Mouse (Mus musculus) liver, embryonic 16.5 days (tissue): Measurements from ENCODE around the gene Supt20. TPM values are rescaled to one million over a fixed set of nuclear protein-coding genes. Genes with fewer than 3 reads are reported as not detected.
A peak's percentile ranks its signal among the peaks of the same experiment; 100 is the strongest.
"Not testable (repeated sequence)": the region's sequence is repeated elsewhere in the genome, so short reads cannot be mapped to it uniquely, and the experiment has no call there.

Source experiments
- ATAC-seq: fragments of 200-750 bp; cut with Nextera tagmentation; 2 replicates; pipeline ENCODE4 v1.8.0; 2017; ENCODE audit warnings: low read depth, mild to moderate bottlenecking, moderate number of reproducible peaks, moderate library complexity
- H3K27ac ChIP-seq: fragments of 300-500 bp; sonication (generic); 2 replicates; pipeline ENCODE4 v1.5.1; 2014; ENCODE audit warnings: mild to moderate bottlenecking, low read length
- H3K27me3 ChIP-seq: fragments of 300-500 bp; sonication (generic); 2 replicates; pipeline ENCODE4 v1.6.1; 2014; ENCODE audit warnings: low read depth, low read length, mixed read lengths; ENCODE audit not compliant: control insufficient read depth, insufficient read depth
- H3K36me3 ChIP-seq: fragments of 300-500 bp; sonication (generic); 2 replicates; pipeline ENCODE4 v1.6.1; 2014; ENCODE audit warnings: mild to moderate bottlenecking; ENCODE audit not compliant: control insufficient read depth, insufficient read depth
- H3K4me1 ChIP-seq: fragments of 300-500 bp; sonication (generic); 2 replicates; pipeline ENCODE4 v1.6.1; 2014; ENCODE audit warnings: low read depth, low read length, mixed read lengths; ENCODE audit not compliant: control insufficient read depth
- H3K4me2 ChIP-seq: fragments of 300-500 bp; sonication (generic); 2 replicates; pipeline ENCODE4 v1.6.1; 2014; ENCODE audit warnings: low read depth, low read length, mixed read lengths
- H3K4me3 ChIP-seq: fragments of 300-500 bp; sonication (generic); 2 replicates; pipeline ENCODE4 v1.5.1; 2014; ENCODE audit warnings: low read depth, mild to moderate bottlenecking, low read length
- H3K9ac ChIP-seq: fragments of 300-500 bp; sonication (generic); 2 replicates; pipeline ENCODE4 v1.6.1; 2014; ENCODE audit warnings: low read depth, low read length
- H3K9me3 ChIP-seq: fragments of 300-500 bp; sonication (generic); replicated peaks from 2 replicates; pipeline ENCODE4 v1.6.1; 2016; ENCODE audit warnings: low read length; ENCODE audit not compliant: control insufficient read depth
- WGBS: fragments of 180-500 bp; shearing (Covaris S2); extraction: QIAGEN DNeasy Blood & Tissue Kit; methylation state at CpG from one replicate; pipeline ENCODE4 v1.1.7; 2014; ENCODE audit not compliant: insufficient replicate concordance; 5-methylcytosine and 5-hydroxymethylcytosine counted together
- polyA plus RNA-seq: library from polyadenylated mRNA; unstranded; fragments of >200 nt; fragmentation: Nextera tagmentation; extraction: Ambion mirVana; gene quantifications from 2 replicates; pipeline ENCODE4 v1.2.1, GENCODE M21; 2015

The Supt20 gene
- polyA plus RNA-seq, 1 experiment from 2014 or later, result 30.2 TPM

GRCm38 (mm10) chr3:54687245-54687644, 5.4 kb upstream of the Supt20 start:
- WGBS, result 57% methylated on average over 2 of the region's 2 CpGs
- H3K9ac ChIP-seq, result no peak overlapping the region

DNA sequence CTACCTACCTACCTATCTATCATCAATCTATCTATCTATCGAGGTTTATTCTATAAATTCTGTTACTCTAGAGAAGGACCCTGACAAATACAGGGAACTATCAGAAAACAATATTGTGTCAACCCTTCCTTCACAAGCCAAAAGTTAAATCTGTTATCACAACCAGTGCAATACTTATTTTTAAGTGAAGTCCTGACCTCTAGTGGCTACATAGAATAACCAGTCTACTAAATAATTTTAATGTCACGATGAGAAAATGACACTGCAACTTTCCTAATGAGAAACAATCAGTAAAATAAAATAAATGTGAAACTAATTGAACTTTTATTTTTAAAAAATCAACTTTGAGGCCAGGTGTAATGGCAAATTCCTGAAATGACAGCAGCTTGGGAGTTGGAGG, 3.5 kb upstream of the Supt20 start:
- H3K4me2 ChIP-seq, result no peak overlapping the region
- H3K27ac ChIP-seq, result no peak overlapping the region
- WGBS, result 25% methylated on average over 2 of the region's 2 CpGs
- H3K4me3 ChIP-seq, result no peak overlapping the region
- H3K9me3 ChIP-seq, result no peaks in the 10 kb centered on the region
- ATAC-seq, result no peak
- no peaks in the 10 kb centered on the region for H3K27me3 ChIP-seq
- no peaks in the 10 kb centered on the region for H3K36me3 ChIP-seq
- peaks cover 4% of the 10 kb centered on the region; the same call in 1 of the 2 replicates for H3K4me1 ChIP-seq
- H3K9ac ChIP-seq, result no peak overlapping the region

More at GRCm38 (mm10) chr3:54687245-54687644, 5.4 kb upstream of the Supt20 start:
- no peak overlapping the region for H3K4me3 ChIP-seq
- no peaks in the 10 kb centered on the region for H3K27me3 ChIP-seq
- H3K4me1 ChIP-seq, result peaks cover 3% of the 10 kb centered on the region; the same call in 1 of the 2 replicates
- no peaks in the 10 kb centered on the region for H3K9me3 ChIP-seq
- H3K4me2 ChIP-seq, result no peak overlapping the region
- no peak for ATAC-seq
- H3K36me3 ChIP-seq, result no peaks in the 10 kb centered on the region
- H3K27ac ChIP-seq, result no peak overlapping the region

DNA sequence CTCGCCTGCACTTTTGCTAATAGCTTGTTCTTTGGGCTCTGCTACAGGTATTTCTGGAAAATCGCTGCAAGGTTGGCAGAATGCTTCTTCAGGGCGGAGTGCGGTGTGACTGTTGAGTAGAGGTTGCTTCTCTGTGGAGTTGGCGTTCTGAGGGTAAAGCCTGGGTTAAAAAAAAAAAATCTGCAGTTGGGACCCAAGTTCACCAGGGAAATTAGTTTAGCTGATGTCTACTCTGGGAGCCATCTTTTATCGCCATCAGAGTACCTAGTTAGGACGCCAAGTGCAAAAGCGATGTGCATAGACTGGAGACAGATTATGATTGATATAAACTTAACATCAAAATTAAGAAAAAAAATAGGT, 429 bp downstream of the Supt20 start:
- H3K4me2 ChIP-seq, result peak overlapping the region; percentile 81

DNA sequence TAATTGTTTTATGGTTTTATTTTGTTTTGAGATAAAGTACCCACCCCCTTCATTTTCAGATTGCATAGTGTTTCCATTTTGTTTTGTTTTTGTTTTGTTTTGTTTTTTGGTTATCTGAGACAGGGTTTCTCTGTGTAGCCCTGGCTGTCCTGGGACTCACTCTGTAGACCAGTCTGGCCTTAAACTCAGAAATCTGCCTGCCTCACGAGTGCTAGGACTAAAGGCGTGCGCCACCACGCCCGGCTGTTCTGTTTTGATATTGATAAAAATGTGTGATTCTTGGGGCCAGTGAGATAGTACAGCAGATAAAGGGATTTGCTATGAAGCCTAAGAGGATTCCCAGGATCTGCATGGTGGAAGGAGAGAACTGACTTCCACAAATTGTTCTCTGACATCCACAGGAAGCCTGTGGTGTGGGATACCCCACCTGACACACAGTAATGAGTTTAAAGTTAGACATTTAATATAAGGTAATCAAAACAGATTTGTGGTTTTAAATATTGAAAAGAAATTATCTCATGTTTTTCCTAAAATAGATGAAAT, 7.2 kb downstream of the Supt20 start:
- WGBS, result 35% methylated on average over 5 of the region's 5 CpGs
- no peak overlapping the region for H3K27ac ChIP-seq
- peak; percentile 41; the same call in 1 of the 2 replicates for ATAC-seq
- no peaks in the 10 kb centered on the region for H3K9me3 ChIP-seq
- H3K27me3 ChIP-seq, result no peaks in the 10 kb centered on the region
- H3K4me1 ChIP-seq, result peaks cover 4% of the 10 kb centered on the region; the same call in 1 of the 2 replicates
- no peak overlapping the region for H3K9ac ChIP-seq
- peaks cover 15% of the 10 kb centered on the region for H3K36me3 ChIP-seq
- no peak overlapping the region for H3K4me3 ChIP-seq
- H3K4me2 ChIP-seq, result no peak overlapping the region

More for the DNA sequence above, 429 bp downstream of the Supt20 start:
- Histone ChIP-seq H3K36me3 (peaks cover 4% of the 10 kb centered on the region; the same call in 1 of the 2 replicates), H3K4me1 (peaks cover 11% of the 10 kb centered on the region), H3K4me3 (peak overlapping the region; percentile 83), H3K9me3 (no peaks in the 10 kb centered on the region), H3K27me3 (no peaks in the 10 kb centered on the region), H3K9ac (peak overlapping the region; percentile 77), H3K27ac (peak overlapping the region; percentile 90)
- no peak for ATAC-seq
- 0% methylated on average over 8 of the region's 8 CpGs for WGBS

GRCm38 (mm10) chr3:54704106-54704505, 11.5 kb downstream of the Supt20 start:
- H3K27ac ChIP-seq, ATAC-seq, H3K4me3 ChIP-seq, H3K4me2 ChIP-seq, H3K4me1 ChIP-seq, H3K27me3 ChIP-seq, H3K9me3 ChIP-seq, H3K9ac ChIP-seq: not testable (repeated sequence)
- WGBS, result 77% methylated on average over 8 of the region's 8 CpGs
- H3K36me3 ChIP-seq, result peaks cover 26% of the 10 kb centered on the region

DNA sequence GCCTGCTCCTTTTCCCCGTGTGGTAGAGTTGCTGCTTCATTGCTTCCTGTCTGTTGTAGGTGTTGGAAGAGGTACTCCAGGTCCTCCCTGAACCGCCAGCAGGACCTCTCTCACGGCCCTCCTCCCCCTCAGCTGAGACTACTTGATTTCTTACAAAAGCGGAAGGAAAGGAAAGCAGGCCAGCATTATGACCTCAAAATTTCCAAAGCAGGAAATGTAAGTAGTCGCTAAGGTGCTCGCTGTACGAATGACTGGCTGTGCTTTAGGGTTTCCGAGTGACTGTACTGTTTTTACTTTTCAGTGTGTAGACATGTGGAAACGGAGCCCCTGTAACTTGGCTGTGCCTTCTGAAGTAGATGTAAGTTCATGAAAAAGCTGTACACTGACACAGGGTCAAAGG, 16.4 kb downstream of the Supt20 start:
- no peak for ATAC-seq
- no peak overlapping the region for H3K9ac ChIP-seq
- H3K4me1 ChIP-seq, result no peaks in the 10 kb centered on the region
- no peak overlapping the region for H3K4me3 ChIP-seq
- H3K27ac ChIP-seq, result peak overlapping the region; percentile 19; the same call in 1 of the 2 replicates
- 71% methylated on average over 9 of the region's 9 CpGs for WGBS
- H3K9me3 ChIP-seq, result no peaks in the 10 kb centered on the region
- H3K27me3 ChIP-seq, result no peaks in the 10 kb centered on the region
- H3K4me2 ChIP-seq, result no peak overlapping the region
- peaks cover 37% of the 10 kb centered on the region for H3K36me3 ChIP-seq

- no peak within 1 kb of the TSS for H3K4me3 ChIP-seq
- ATAC-seq, result no peak
- H3K9ac ChIP-seq, result no peak within 1 kb of the TSS
- no peaks in the 10 kb centered on the region for H3K9me3 ChIP-seq
- peaks cover 35% of the 10 kb centered on the region for H3K36me3 ChIP-seq
- no peaks in the 10 kb centered on the region for H3K27me3 ChIP-seq
- WGBS, result 72% methylated on average over 6 of the region's 6 CpGs
- H3K4me1 ChIP-seq, result no peaks in the 10 kb centered on the region
- H3K27ac ChIP-seq, result no peak within 1 kb of the TSS
- no peak within 1 kb of the TSS for H3K4me2 ChIP-seq
Observed at GRCm38 (mm10) chr3:54714253-54714652, 21.6 kb downstream of the Supt20 start, which contains the start of gene Gm21958. TSS of gene Gm21958 (minus strand) at chr3:54714353.

DNA sequence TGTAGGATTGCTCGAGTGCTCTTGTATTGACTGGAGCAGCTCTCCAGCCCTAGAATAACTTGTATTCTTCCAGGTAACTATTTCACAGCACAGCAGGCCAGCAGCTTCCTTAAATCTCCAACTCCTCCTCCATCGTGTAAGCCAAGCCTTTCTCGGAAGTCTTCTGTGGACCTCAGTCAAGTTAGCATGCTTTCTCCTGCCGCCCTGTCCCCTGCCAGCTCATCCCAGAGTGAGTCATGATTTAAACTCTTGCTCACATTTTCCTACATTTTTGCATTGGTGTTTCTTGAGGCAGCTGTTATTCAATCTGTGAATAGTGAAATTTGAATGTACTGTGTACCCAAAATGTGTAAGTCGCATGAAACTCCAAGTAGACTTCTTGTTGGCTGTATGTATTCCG, 22.9 kb downstream of the Supt20 start:
- H3K27me3 ChIP-seq, result no peaks in the 10 kb centered on the region
- H3K27ac ChIP-seq, result no peak overlapping the region
- WGBS, result 86% methylated on average over 6 of the region's 6 CpGs
- H3K4me3 ChIP-seq, result no peak overlapping the region
- no peak overlapping the region for H3K9ac ChIP-seq
- ATAC-seq, result no peak
- H3K4me2 ChIP-seq, result no peak overlapping the region
- no peaks in the 10 kb centered on the region for H3K9me3 ChIP-seq
- no peaks in the 10 kb centered on the region for H3K4me1 ChIP-seq
- peaks cover 29% of the 10 kb centered on the region for H3K36me3 ChIP-seq

DNA sequence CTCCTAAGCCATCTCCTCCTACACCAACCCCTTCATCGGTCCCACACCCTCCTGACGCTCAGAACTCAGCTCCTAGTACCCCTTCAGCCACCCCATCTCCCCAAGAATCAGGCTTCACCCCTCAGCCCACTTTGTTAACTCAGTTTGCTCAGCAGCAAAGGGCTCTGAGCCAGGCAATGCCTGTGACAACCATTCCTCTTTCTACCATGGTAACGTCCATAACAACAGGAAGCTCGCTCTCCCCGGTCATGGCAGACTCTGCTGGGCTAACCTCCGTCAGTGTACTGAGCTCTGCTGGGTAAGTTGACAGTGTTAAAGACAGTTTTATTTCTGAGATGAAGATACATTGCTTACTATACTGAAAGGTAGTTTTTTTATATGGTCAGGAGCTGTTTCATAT, 24.7 kb downstream of the Supt20 start:
- peaks cover 27% of the 10 kb centered on the region for H3K36me3 ChIP-seq
- no peak overlapping the region for H3K4me2 ChIP-seq
- H3K9me3 ChIP-seq, result no peaks in the 10 kb centered on the region
- no peak overlapping the region for H3K27ac ChIP-seq
- no peaks in the 10 kb centered on the region for H3K27me3 ChIP-seq
- H3K9ac ChIP-seq, result no peak overlapping the region
- WGBS, result 78% methylated on average over 6 of the region's 6 CpGs
- H3K4me3 ChIP-seq, result no peak overlapping the region
- no peaks in the 10 kb centered on the region for H3K4me1 ChIP-seq
- no peak for ATAC-seq
